Mouse (Mus musculus) kidney, postnatal 14 days (tissue): ENCODE measurements around the gene Exo5.
A peak's percentile ranks its signal among the peaks of the same experiment; 100 is the strongest.

Source experiments
- DNase-seq: peaks from one replicate; pipeline ENCODE4 v3.0.0; 2022; ENCODE audit warnings: mixed read lengths

The Exo5 gene

DNA sequence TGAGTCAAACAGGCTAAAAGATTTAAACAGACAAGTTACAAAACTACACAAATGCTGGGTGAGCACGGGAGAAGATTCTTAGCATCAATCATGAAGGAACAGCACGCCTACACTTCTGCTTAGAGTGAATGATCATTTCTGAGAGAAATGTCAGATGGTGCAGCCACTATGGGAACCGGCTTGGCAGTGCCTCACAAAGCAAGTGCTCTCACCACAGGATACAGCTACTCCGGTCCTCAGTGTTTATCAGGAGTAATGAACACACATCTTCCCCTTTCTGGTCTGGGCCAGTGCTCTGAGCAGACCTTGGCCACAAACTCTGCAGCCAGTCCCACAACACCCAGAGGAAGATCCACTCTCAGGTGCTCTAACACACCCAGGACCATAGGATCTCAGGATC lies 20.3 kb downstream of the Exo5 start:
- no peak for DNase-seq

DNA sequence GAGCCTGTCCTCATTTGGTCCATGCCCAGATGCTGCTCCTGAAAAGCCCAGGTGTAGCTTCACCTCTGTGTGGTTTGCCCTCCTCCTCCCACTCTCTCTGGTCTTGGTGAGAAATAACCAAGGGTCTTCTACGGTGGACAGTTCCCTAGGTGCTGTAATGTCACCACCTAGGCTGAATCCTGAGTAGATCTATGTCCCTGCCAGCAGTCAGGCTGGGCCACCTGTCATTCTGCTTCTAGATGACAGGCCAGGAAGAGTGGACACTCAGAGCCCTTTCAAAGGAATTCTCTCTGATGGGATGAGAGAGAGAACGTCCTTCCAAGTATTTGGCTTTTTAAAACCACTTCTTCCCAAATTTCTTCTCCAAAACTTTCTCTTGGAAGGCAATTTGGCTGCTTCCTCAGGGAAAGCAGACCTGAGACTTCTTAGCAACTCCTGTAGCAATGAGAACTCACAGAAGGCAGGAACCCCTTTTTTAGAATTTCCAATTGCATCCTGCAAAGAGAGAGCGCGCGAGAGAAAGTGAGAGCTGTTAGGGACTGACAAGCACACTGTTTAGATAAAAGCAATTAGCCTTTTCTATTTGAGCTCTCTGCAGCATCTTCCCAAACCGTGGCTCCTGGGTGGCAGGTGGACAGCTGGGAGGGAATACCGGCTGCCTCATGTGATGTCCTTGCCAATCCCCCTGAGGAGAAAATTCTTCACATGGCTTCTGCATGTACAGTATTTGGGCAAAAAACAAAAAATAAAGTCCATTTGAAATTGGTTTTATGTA lies 28.8 kb downstream of the Exo5 start:
- DNase-seq = no peak

DNA sequence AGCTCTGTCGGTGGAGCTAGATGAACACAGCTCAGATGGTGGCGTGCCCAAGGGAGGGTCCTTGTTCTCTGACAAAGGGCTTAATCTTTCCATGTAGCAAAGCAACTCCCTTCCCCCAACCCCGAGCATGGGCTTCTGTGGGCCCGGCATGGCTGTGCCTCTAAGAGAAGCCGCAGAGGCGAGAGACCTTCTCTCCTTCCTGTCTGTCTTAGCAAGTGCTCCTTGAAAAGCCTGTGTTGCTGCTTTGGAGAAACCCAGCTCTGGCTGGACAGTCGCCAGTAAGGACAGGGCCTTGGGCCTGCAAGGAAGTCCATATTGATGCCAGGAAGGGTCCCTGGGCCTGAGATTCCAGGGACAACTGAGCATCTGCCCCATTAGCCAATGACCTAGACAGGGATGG lies 29.6 kb downstream of the Exo5 start:
- no peak for DNase-seq

DNA sequence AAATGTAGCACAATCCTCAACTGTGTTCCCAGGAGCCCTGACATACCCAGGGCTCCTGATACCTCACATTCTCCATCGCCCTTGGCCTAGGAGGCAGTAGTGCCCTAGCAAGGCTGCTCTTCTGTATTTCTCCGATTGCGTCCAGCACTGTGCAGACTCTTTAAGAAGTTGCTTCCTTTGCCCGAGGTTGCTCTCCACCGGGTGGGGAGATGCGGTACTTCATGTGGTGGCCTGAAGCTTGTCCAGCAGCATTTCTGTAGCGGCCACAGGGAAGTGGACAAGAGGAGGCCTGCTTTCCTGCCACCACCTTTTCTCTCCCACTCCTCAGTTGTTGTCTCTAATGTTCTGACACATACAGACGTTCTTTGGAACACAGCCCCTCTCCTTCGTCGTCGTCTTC lies 30.2 kb downstream of the Exo5 start:
- DNase-seq = no peak

DNA sequence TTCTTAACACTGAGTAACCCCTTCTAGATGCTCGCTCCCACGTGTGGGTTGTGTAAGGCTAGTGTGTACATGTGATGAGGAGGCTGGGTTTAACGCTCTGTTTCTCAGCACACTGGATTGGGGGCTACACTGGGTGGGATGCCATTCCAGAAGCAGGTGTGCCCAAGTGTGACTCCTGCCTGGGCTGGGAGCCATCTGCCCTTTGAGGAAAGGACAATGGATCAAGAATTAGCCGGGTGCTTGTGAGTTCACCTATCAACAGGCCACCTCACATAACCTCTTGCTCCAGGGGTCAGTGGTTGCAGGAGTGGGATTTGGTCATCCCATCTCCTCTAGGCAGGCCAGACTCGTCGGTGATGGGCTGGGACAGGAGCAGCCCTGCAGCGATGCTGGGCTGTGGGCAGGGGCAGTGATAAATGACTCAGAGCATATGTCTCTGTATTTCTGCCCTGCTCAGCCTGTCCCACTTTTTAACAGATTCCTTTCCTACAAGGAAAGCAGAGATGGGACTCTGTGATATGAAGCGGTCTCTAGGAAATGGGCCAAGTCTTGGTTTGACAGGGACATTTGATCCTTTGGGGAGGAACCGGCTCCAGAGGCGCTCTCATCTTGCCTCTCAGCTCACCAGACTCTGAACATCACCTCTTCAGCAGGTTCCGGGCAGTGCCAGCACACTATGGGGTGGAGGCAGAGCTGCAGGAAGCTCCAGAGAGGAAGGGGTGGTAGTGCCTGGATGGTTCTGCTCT lies 31.0 kb downstream of the Exo5 start:
- no peak for DNase-seq

DNA sequence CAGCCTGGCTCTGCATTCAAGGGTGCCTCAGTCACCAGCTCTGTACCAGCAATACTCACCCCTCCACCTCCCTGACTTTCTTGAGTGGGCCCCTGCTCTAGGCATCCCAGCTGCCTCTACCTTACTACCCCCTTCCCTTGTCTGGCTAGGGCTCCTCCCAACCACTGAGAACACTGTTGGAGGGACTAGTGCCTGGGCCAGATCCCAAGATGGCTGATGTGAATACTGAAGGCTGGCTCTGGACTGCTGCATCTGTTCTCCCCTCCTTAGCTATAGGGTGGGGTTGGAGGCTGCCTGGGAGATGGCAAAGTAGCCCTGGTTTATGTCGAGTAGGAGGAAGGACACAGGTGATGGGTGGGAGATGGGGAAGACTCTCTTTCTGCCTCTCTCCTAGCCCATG lies 32.3 kb downstream of the Exo5 start:
- no peak for DNase-seq

DNA sequence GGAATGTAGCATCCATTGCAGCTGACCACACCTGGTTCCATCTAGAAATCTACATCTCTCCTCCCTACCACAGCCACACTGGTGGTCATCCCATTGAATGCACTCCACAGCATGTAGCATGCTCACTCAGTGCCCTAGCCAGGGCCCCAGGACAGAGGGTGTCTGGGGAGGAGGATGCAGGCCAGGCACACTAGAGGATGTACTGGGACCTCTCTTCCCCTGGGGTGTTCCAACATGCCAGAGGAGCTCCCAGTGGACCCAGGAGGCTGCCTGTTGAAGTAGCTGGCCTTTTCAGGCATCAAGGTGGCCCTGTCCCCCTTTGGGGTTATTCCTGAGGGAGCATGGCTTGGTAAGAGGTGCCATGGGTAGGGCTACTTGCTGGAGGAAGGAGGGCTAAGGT lies 32.9 kb downstream of the Exo5 start:
- no peak for DNase-seq

DNA sequence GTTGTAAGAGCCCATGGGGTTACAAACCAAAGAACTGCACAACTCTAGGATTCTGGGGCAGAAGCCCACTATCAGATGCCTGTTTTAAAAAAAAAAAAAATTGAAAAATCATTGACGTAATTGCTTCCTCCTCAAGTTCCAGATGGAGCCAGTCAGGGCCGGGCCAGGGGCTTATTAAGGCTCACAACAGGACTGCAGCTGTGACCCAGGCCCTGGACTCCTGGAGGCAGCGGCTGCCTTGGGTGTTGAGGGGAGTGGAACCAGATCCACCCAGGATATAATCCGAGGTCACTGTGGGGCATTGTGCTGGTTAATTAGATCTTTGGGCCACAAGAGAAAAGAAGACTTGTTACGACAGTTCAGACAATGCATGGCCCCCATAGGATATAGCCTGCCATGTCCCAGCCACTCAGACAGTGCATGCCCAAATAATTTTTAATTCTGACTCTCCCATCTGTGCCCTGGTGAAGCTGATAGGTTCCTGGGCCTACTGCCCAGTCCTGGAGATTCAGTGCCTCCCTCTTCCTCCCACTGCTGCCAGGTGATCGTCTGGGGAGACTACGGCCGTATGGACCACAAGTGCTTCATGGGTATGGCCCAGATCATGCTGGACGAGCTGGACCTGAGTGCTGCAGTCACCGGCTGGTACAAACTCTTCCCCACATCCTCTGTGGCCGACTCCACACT lies 33.9 kb downstream of the Exo5 start:
- DNase-seq = no peak

DNA sequence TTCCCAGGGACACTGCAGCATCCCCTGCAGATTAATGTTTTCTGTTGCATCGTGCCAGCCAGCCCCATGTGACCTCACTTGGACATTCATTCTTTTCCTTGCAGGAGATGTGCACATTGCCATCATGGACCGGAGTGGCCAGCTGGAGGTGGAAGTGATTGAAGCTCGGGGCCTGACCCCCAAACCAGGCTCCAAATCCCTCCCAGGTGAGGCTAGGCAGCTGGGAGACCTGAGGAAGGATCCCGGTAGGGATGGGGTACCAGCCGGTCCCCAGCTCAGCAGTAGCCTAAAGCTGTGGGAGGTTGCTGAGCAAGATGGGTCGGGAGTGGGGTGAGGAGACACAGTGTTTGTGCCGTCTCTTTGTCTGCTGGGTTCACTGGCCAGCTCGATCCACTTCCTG lies 35.9 kb downstream of the Exo5 start:
- DNase-seq = no peak

DNA sequence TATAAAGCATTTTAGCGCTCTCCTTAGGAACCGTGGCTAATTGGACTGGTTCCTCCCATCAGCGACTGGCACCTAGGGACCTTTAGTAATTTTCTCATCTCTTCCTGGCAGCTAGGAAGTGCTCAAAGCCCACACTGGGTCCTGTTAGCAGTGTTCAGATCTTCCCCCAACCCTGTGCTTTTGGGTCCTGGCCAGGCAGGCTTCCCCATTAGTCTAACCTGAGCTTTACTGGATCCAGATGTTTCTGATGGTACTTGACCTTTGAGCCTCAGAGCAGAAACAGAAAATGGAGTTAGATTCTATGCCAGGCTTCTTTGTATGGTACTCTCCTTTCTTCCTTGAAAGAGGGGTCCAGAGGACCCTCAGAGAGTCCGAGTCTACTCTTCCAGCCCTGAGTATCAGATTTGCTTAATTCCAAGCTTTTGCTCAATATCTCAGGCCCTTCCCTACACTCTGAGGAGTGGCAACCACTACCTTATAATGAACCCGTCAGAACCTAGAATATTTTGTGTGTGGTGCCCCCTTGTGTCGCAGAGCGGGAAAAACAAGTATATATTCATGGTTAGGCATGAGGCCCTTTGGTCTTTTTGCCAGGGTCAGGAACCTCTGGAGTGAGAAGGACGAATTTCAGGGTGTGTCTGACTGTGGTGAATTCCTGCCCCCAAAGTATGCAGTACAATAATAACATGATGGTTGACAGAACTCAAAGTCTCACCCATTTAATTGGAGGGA lies 37.3 kb downstream of the Exo5 start:
- DNase-seq = peak; percentile 70

DNA sequence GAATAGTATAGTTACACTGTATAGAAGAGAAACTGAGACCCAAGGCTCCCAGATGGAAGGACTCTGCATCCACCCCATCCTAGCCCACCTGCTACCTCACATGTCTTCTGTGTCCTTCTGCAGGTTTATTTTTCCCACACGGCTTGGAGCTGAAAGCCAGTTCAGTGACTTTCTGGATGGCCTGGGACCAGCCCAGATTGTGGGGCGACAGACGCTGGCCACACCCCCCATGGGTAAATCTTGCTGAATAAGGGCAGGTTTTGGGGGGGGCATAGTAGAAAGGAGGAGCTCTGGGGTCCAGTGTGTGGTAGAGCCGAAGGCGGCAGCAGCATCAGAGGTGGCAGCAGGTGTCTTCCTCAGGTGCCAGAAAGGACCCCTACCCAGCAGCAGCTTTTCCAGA lies 38.0 kb downstream of the Exo5 start:
- DNase-seq = no peak

DNA sequence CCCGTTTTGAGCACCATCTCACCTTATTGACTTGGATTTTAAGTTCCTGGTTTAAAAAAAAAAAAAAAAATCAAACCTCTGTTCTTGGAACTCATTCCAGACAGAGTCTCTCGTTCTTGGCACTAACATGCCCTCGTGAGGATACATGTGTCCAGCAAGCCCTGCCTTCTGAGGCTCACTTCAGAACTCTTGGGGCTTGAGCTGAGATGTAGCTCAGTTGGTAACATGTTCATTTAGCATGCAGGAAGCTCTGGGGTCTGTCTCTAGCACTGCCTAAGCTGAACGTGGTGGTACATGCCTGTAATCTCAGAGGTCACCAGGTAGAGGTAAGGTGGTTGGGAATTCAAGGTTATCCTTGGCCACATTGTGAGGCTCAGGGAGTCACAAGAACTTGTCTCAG lies 38.7 kb downstream of the Exo5 start:
- no peak for DNase-seq

DNA sequence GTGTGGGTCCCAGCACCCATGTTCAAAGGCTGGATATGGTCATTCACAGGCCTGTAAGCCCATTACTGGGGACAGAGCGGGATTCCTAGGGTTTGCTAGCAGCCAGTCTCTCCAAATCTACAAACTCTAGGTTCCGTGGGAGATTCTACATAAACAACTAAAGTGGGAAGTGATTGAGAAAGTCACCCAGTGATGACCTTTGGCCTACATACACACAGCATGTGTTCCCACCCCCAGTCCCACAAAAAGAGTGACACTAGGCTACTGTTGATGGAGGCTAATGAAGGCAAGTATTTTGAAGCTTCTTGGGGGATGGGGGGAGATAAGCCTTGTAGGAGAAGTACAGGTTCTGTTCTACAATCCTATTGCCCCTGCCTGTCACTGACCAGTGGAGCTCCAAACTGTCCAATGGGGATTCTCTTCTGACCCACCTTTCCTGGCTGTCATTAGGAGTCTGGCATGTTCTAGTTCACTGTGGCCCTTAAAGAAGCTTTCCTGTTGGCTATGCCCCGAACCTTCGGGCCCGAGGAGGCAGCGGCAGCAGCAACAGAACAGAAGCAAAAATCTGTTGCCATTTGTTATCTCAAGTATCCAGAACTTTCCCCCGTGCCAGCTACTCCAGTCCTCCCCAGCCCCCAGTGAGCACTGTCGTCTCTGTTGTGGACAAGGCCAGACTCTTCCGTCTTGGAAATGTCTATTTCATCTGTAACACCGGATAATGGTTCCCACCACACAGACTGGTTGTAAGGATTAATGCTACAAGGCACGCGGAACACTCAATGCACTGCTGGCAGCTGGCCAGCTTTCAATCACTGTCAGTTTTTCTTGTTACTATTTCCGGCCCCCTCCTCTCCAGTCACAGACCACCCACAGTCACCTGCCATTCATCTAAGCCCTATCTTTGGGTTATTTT lies 39.4 kb downstream of the Exo5 start:
- DNase-seq = no peak

DNA sequence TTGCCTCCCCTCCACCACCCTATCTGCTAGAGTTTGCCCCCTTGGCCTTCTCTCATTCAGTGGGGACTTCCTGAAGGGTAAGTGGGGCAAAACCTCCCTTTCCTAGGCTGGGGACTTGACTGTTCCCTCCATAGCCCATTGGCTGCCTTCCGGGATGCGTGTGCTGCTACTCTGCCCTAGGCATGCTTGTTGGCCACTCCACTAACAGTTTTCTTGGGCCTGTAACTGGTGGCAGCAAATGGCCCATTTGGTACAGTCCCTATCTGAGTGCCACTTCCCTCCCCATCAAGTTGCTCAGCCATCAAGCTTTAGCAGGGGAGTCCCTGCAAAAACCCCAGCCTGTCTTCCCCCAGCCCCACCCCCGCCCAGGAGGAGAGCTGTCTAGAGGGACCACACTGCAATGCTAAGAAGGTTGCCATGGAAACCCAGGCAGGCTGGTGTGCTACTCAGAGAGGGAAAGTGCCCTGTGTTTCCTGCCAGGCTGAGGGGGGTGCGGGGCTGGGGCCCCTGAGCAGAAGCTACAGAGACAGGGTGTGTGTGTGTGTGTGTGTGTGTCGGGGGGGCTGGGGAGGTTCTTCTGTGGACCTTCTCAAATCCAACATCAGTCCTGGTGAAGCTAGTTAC lies 42.7 kb downstream of the Exo5 start:
- DNase-seq = no peak

DNA sequence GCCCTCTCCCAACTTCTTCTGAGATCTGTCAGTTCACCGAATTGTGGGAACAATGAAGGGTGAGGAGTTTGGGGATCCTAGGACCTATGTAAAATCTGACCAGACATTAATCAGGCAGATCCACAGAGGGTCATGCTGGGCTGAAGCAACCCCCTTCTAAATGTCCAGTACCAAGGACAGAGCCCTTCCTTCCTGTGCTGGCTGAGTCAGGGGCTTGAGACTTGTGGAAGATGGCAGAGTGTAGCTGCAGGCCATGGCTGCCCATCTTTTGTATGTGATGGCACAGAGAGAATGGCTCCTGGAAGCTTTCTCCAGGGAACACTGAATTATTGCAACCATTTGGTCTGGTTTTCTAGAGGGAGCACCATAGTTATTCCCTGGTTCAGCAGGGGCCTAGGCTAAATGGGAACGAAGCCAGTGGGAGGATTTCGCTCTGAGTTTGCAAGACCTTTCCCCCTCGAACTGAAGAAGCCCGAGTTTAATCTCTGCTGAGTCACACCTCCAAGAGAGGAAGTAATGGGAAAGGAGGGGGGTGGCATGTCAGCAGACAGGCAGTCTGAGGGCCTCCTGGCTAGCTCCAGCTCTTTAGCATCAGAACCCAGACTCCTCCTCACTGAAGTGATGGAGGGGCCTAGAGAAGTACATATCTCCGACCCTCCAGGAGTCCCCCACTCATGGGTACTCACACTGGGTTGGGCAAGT lies 43.9 kb downstream of the Exo5 start:
- DNase-seq = no peak

DNA sequence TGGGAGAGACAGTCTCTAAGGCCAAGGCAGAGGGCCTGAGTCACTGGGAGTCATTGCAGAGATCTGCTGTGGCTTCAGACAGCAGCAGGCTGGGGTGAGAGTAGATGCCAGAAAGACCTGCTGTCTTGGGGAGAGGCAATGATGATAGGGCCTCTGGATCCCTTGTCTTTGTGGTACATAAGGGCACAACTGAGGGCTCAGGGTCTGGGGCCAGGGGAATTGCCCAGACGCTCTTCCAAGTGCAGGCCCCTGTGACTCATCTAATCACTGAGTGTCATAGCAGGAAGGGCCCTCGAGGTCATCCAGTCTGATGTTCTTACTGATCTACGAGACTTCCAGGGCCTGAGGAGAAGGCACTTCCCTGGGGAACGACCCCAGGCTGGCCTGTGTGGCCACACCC lies 45.4 kb downstream of the Exo5 start:
- DNase-seq = no peak

DNA sequence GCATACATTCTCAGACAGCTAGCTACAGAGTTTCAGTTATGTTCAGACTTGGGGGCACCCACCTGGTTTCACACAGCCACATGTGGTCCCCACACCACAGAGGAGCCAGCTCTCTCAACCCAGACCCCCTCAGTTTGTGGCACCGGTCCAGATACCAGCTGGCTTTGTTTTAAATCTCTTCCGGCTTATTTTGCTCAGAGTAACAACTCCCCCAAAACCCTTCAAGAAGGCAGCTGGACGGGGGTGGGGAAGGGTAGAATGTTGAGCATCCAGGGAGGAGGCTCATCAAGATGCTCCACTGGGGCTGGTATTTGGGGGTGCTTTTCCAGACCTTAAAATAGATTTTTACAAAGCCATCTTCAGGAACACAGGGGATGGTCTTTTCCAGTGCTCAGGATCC lies 46.1 kb downstream of the Exo5 start:
- DNase-seq = no peak

DNA sequence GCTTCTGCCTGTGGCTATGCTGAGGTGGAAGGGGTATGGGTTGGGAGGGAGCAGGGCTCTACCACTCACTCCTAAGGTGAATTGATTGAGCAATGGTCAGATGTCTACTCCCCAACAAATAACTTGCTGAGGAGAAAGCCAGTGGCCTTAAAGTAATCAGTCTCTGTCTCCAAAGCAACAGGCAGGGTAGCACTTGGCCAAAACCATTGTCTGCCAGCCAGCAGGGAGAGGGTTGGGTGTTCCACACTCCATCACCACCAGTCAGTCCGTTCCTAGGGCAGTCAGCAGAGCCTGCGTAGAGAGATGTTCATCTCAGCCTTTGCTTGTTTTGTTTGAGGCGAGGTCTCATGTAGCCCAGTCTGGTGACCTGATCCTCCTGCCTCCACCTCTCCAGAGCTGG lies 48.9 kb downstream of the Exo5 start:
- no peak for DNase-seq
